Mouse (Mus musculus): ENCODE measurements at regions not wholly inside any gene's neighbourhood (a gene's known extent, or its start where the extent isn't known, plus 50 kb on each side); places are given as distances from the start of the nearest gene placed in this dataset.

GRCm38 (mm10) chr14:61721302-61721701 lies 114.0 kb downstream of the Kcnrg start:
- DNase-seq (ENCODE audit: low spot score), result no peak
- no peak overlapping the region for H3K27ac ChIP-seq (replicated peaks; ENCODE audit: low read depth, low read length)
- H3K9me3 ChIP-seq (replicated peaks; ENCODE audit: control insufficient read depth, low read length), result no peaks in the 10 kb centered on the region
- H3K4me3 ChIP-seq (ENCODE audit: low read depth, low read length), result no peak overlapping the region
- H3K27me3 ChIP-seq (ENCODE audit: control insufficient read depth, insufficient read depth, low read length), result no peaks in the 10 kb centered on the region
- no peaks in the 10 kb centered on the region for H3K36me3 ChIP-seq (replicated peaks; ENCODE audit: control insufficient read depth, insufficient read depth, low read depth, low read length)
- H3K9ac ChIP-seq (replicated peaks; ENCODE audit: low read length), result no peak overlapping the region
- H3K4me1 ChIP-seq (ENCODE audit: control insufficient read depth, insufficient read depth, low read length), result no peaks in the 10 kb centered on the region
- H3K4me2 ChIP-seq (ENCODE audit: low read depth, low read length), result no peak overlapping the region
- 95% methylated on average over 4 of the region's 4 CpGs for WGBS
- ATAC-seq (replicated peaks; ENCODE audit: insufficient number of reproducible peaks, low FRiP score, low TSS enrichment, low read depth), result no peak

- H3K4me3 ChIP-seq (ENCODE audit: low read depth, low read length), result no peak overlapping the region
- H3K9ac ChIP-seq (replicated peaks; ENCODE audit: low read length), result no peak overlapping the region
- H3K27me3 ChIP-seq (ENCODE audit: control insufficient read depth, insufficient read depth, low read length), result no peaks in the 10 kb centered on the region
- H3K4me2 ChIP-seq (ENCODE audit: low read depth, low read length), result no peak overlapping the region
- ATAC-seq (replicated peaks; ENCODE audit: insufficient number of reproducible peaks, low FRiP score, low TSS enrichment, low read depth) (no peak), DNase-seq (ENCODE audit: low spot score) (no peak)
- WGBS, result 81% methylated on average over 3 of the region's 3 CpGs
- H3K27ac ChIP-seq (replicated peaks; ENCODE audit: low read depth, low read length), result no peak overlapping the region
- H3K36me3 ChIP-seq (replicated peaks; ENCODE audit: control insufficient read depth, insufficient read depth, low read depth, low read length), result no peaks in the 10 kb centered on the region
- H3K9me3 ChIP-seq (replicated peaks; ENCODE audit: control insufficient read depth, low read length), result no peaks in the 10 kb centered on the region
- H3K4me1 ChIP-seq (ENCODE audit: control insufficient read depth, insufficient read depth, low read length), result no peaks in the 10 kb centered on the region; the same call in 1 of the 2 replicates
Measured at GRCm38 (mm10) chr14:61724942-61725341, 117.7 kb downstream of the Kcnrg start.

- Histone ChIP-seq H3K4me2 (ENCODE audit: low read depth, low read length) (no peak overlapping the region), H3K27ac (replicated peaks; ENCODE audit: low read depth, low read length) (no peak overlapping the region), H3K36me3 (replicated peaks; ENCODE audit: control insufficient read depth, insufficient read depth, low read depth, low read length) (no peaks in the 10 kb centered on the region), H3K4me3 (ENCODE audit: low read depth, low read length) (no peak overlapping the region), H3K9me3 (replicated peaks; ENCODE audit: control insufficient read depth, low read length) (no peaks in the 10 kb centered on the region), H3K27me3 (ENCODE audit: control insufficient read depth, insufficient read depth, low read length) (no peaks in the 10 kb centered on the region), H3K9ac (replicated peaks; ENCODE audit: low read length) (no peak overlapping the region), H3K4me1 (ENCODE audit: control insufficient read depth, insufficient read depth, low read length) (no peaks in the 10 kb centered on the region; the same call in 1 of the 2 replicates)
- WGBS, result 32% methylated on average over 5 of the region's 5 CpGs
- DNase-seq (ENCODE audit: low spot score) (peak; percentile 39), ATAC-seq (replicated peaks; ENCODE audit: insufficient number of reproducible peaks, low FRiP score, low TSS enrichment, low read depth) (no peak)
Measured at GRCm38 (mm10) chr14:61728562-61728961, 121.3 kb downstream of the Kcnrg start.

GRCm38 (mm10) chr14:61735541-61735940 lies 128.3 kb downstream of the Kcnrg start:
- H3K36me3 ChIP-seq (replicated peaks; ENCODE audit: control insufficient read depth, insufficient read depth, low read depth, low read length), result no peaks in the 10 kb centered on the region
- WGBS, result 62% methylated on average over 6 of the region's 6 CpGs
- no peaks in the 10 kb centered on the region for H3K4me1 ChIP-seq (ENCODE audit: control insufficient read depth, insufficient read depth, low read length)
- no peak overlapping the region; the same call in 1 of the 2 replicates for H3K27ac ChIP-seq (replicated peaks; ENCODE audit: low read depth, low read length)
- no peak for DNase-seq (ENCODE audit: low spot score)
- ATAC-seq (replicated peaks; ENCODE audit: insufficient number of reproducible peaks, low FRiP score, low TSS enrichment, low read depth), result no peak
- no peak overlapping the region for H3K4me3 ChIP-seq (ENCODE audit: low read depth, low read length)
- no peak overlapping the region for H3K4me2 ChIP-seq (ENCODE audit: low read depth, low read length)
- H3K9ac ChIP-seq (replicated peaks; ENCODE audit: low read length), result no peak overlapping the region
- H3K27me3 ChIP-seq (ENCODE audit: control insufficient read depth, insufficient read depth, low read length), result no peaks in the 10 kb centered on the region
- H3K9me3 ChIP-seq (replicated peaks; ENCODE audit: control insufficient read depth, low read length), result no peaks in the 10 kb centered on the region

GRCm38 (mm10) chr14:61736384-61737322 lies 129.4 kb downstream of the Kcnrg start:
- H3K27ac ChIP-seq (replicated peaks; ENCODE audit: low read depth, low read length), result no peak overlapping the region
- H3K4me3 ChIP-seq (ENCODE audit: low read depth, low read length), result no peak overlapping the region
- WGBS, result 30% methylated on average over 16 of the region's 16 CpGs
- no peak overlapping the region for H3K9ac ChIP-seq (replicated peaks; ENCODE audit: low read length)
- H3K27me3 ChIP-seq (ENCODE audit: control insufficient read depth, insufficient read depth, low read length), result no peaks in the 10 kb centered on the region
- H3K4me2 ChIP-seq (ENCODE audit: low read depth, low read length), result no peak overlapping the region
- H3K9me3 ChIP-seq (replicated peaks; ENCODE audit: control insufficient read depth, low read length), result no peaks in the 10 kb centered on the region
- DNase-seq (ENCODE audit: low spot score), result peak; percentile 52
- ATAC-seq (replicated peaks; ENCODE audit: insufficient number of reproducible peaks, low FRiP score, low TSS enrichment, low read depth), result no peak
- H3K36me3 ChIP-seq (replicated peaks; ENCODE audit: control insufficient read depth, insufficient read depth, low read depth, low read length), result no peaks in the 10 kb centered on the region
- H3K4me1 ChIP-seq (ENCODE audit: control insufficient read depth, insufficient read depth, low read length), result no peaks in the 10 kb centered on the region

GRCm38 (mm10) chr14:61737504-61738040 lies 130.3 kb downstream of the Kcnrg start:
- Histone ChIP-seq H3K27ac (replicated peaks; ENCODE audit: low read depth, low read length) (no peak overlapping the region), H3K36me3 (replicated peaks; ENCODE audit: control insufficient read depth, insufficient read depth, low read depth, low read length) (no peaks in the 10 kb centered on the region), H3K27me3 (ENCODE audit: control insufficient read depth, insufficient read depth, low read length) (no peaks in the 10 kb centered on the region), H3K4me3 (ENCODE audit: low read depth, low read length) (no peak overlapping the region), H3K4me2 (ENCODE audit: low read depth, low read length) (no peak overlapping the region), H3K9ac (replicated peaks; ENCODE audit: low read length) (no peak overlapping the region), H3K9me3 (replicated peaks; ENCODE audit: control insufficient read depth, low read length) (no peaks in the 10 kb centered on the region), H3K4me1 (ENCODE audit: control insufficient read depth, insufficient read depth, low read length) (no peaks in the 10 kb centered on the region)
- 71% methylated on average over 6 of the region's 6 CpGs for WGBS
- no peak for ATAC-seq (replicated peaks; ENCODE audit: insufficient number of reproducible peaks, low FRiP score, low TSS enrichment, low read depth)
- peak; percentile 30 for DNase-seq (ENCODE audit: low spot score)

- Histone ChIP-seq H3K4me2 (ENCODE audit: low read depth, low read length) (no peak overlapping the region), H3K36me3 (replicated peaks; ENCODE audit: control insufficient read depth, insufficient read depth, low read depth, low read length) (no peaks in the 10 kb centered on the region), H3K27ac (replicated peaks; ENCODE audit: low read depth, low read length) (no peak overlapping the region), H3K9ac (replicated peaks; ENCODE audit: low read length) (no peak overlapping the region), H3K4me1 (ENCODE audit: control insufficient read depth, insufficient read depth, low read length) (no peaks in the 10 kb centered on the region; the same call in 1 of the 2 replicates), H3K27me3 (ENCODE audit: control insufficient read depth, insufficient read depth, low read length) (no peaks in the 10 kb centered on the region), H3K9me3 (replicated peaks; ENCODE audit: control insufficient read depth, low read length) (no peaks in the 10 kb centered on the region), H3K4me3 (ENCODE audit: low read depth, low read length) (no peak overlapping the region)
- ATAC-seq (replicated peaks; ENCODE audit: insufficient number of reproducible peaks, low FRiP score, low TSS enrichment, low read depth) (no peak), DNase-seq (ENCODE audit: low spot score) (no peak)
- WGBS, result 97% methylated on average over 1 of the region's 1 CpGs
Measured at GRCm38 (mm10) chr14:61739453-61739852, 132.2 kb downstream of the Kcnrg start.

- no peaks in the 10 kb centered on the region for H3K9me3 ChIP-seq (replicated peaks; ENCODE audit: control insufficient read depth, low read length)
- H3K36me3 ChIP-seq (replicated peaks; ENCODE audit: control insufficient read depth, insufficient read depth, low read depth, low read length), result no peaks in the 10 kb centered on the region
- WGBS, result 49% methylated on average over 4 of the region's 4 CpGs
- DNase-seq (ENCODE audit: low spot score) (peak; percentile 28), ATAC-seq (replicated peaks; ENCODE audit: insufficient number of reproducible peaks, low FRiP score, low TSS enrichment, low read depth) (no peak)
- H3K27me3 ChIP-seq (ENCODE audit: control insufficient read depth, insufficient read depth, low read length), result no peaks in the 10 kb centered on the region
- H3K4me3 ChIP-seq (ENCODE audit: low read depth, low read length), result no peak overlapping the region
- no peak overlapping the region for H3K27ac ChIP-seq (replicated peaks; ENCODE audit: low read depth, low read length)
- no peak overlapping the region for H3K9ac ChIP-seq (replicated peaks; ENCODE audit: low read length)
- H3K4me1 ChIP-seq (ENCODE audit: control insufficient read depth, insufficient read depth, low read length), result no peaks in the 10 kb centered on the region; the same call in 1 of the 2 replicates
- no peak overlapping the region for H3K4me2 ChIP-seq (ENCODE audit: low read depth, low read length)
Measured at GRCm38 (mm10) chr14:61743855-61744408, 136.7 kb downstream of the Kcnrg start.

Data from embryonic facial prominence, embryonic 11.5 days (tissue).